Mouse (Mus musculus) forebrain, embryonic 15.5 days (tissue): ENCODE data around the gene Mn1. TPM values are rescaled to one million over a fixed set of nuclear protein-coding genes. Genes with fewer than 3 reads are reported as not detected.

Experiments used
- ATAC-seq: fragments of 200-750 bp; cut with Nextera tagmentation; replicated peaks from 2 replicates; pipeline ENCODE4 v1.8.0; 2017; ENCODE audit warnings: mild to moderate bottlenecking, moderate TSS enrichment, moderate library complexity
- H3K27ac ChIP-seq: fragments of 300-500 bp; sonication (generic); replicated peaks from 2 replicates; pipeline ENCODE4 v1.5.1; 2015; ENCODE audit warnings: mild to moderate bottlenecking, inconsistent platforms
- H3K27me3 ChIP-seq: fragments of 300-500 bp; sonication (generic); 2 replicates; pipeline ENCODE4 v1.6.1; 2015; ENCODE audit warnings: inconsistent platforms
- H3K36me3 ChIP-seq: fragments of 300-500 bp; sonication (generic); 2 replicates; pipeline ENCODE4 v1.6.1; 2015; ENCODE audit warnings: mild to moderate bottlenecking, inconsistent platforms
- H3K4me1 ChIP-seq: fragments of 300-500 bp; sonication (generic); 2 replicates; pipeline ENCODE4 v1.6.1; 2015; ENCODE audit warnings: inconsistent platforms
- H3K4me2 ChIP-seq: fragments of 300-500 bp; sonication (generic); replicated peaks from 2 replicates; pipeline ENCODE4 v1.6.1; 2015; ENCODE audit warnings: mild to moderate bottlenecking, inconsistent platforms
- H3K4me3 ChIP-seq: fragments of 300-500 bp; sonication (generic); 2 replicates; pipeline ENCODE4 v1.5.1; 2015; ENCODE audit warnings: mild to moderate bottlenecking, inconsistent platforms
- H3K9ac ChIP-seq: fragments of 300-500 bp; sonication (generic); replicated peaks from 2 replicates; pipeline ENCODE4 v1.6.1; 2015; ENCODE audit warnings: mild to moderate bottlenecking, inconsistent platforms
- H3K9me3 ChIP-seq: fragments of 300-500 bp; sonication (generic); 2 replicates; pipeline ENCODE4 v1.6.1; 2016; ENCODE audit warnings: inconsistent platforms
- WGBS: fragments of 180-500 bp; shearing (Covaris S2); methylation state at CpG from one replicate; pipeline ENCODE4 v1.1.7; 2015; ENCODE audit warnings: mixed read lengths; 5-methylcytosine and 5-hydroxymethylcytosine counted together
- polyA plus RNA-seq: library from polyadenylated mRNA; unstranded; fragments of >200 nt; fragmentation: Nextera tagmentation; extraction: Ambion mirVana; gene quantifications from 2 replicates; pipeline ENCODE4 v1.2.1, GENCODE M21; 2015

The Mn1 gene
- polyA plus RNA-seq, result 102 and 109 TPM in 2 replicates

GRCm38 (mm10) chr5:111416591-111417374, at the start of gene Mn1:
Gene Mn1 (plus strand): TSS chr5:111417362.
- Histone ChIP-seq H3K27me3 (no peaks in the 10 kb centered on the region), H3K4me3 (peak within 1 kb of the TSS; percentile 74), H3K9ac (peak within 1 kb of the TSS; percentile 94), H3K4me2 (peak within 1 kb of the TSS; percentile 83), H3K4me1 (peaks cover 30% of the 10 kb centered on the region), H3K27ac (peak within 1 kb of the TSS; percentile 97), H3K36me3 (peaks cover 7% of the 10 kb centered on the region; the same call in 1 of the 2 replicates), H3K9me3 (no peaks in the 10 kb centered on the region)
- WGBS, result under 1% methylated on average over 88 of the region's 88 CpGs
- ATAC-seq, result peak; percentile 94

- Histone ChIP-seq H3K27me3 (no peaks in the 10 kb centered on the region), H3K9ac (no peak overlapping the region), H3K4me1 (peaks cover 28% of the 10 kb centered on the region), H3K36me3 (peaks cover 19% of the 10 kb centered on the region), H3K27ac (peak overlapping the region; percentile 86), H3K4me3 (no peak overlapping the region), H3K4me2 (no peak overlapping the region), H3K9me3 (no peaks in the 10 kb centered on the region)
- 23% methylated on average over 11 of the region's 11 CpGs for WGBS
- ATAC-seq, result no peak
These were observed 49.1 kb upstream of the Mn1 start for GRCm38 (mm10) chr5:111367937-111368517.

GRCm38 (mm10) chr5:111368576-111368975, 48.6 kb upstream of the Mn1 start:
- 24% methylated on average over 5 of the region's 5 CpGs for WGBS
- no peak overlapping the region for H3K9ac ChIP-seq
- no peaks in the 10 kb centered on the region for H3K9me3 ChIP-seq
- H3K4me2 ChIP-seq, result no peak overlapping the region
- peaks cover 22% of the 10 kb centered on the region for H3K36me3 ChIP-seq
- no peaks in the 10 kb centered on the region for H3K27me3 ChIP-seq
- peak; percentile 83 for ATAC-seq
- H3K4me3 ChIP-seq, result no peak overlapping the region
- H3K27ac ChIP-seq, result peak overlapping the region; percentile 86
- H3K4me1 ChIP-seq, result peaks cover 26% of the 10 kb centered on the region

GRCm38 (mm10) chr5:111375616-111376015, 41.5 kb upstream of the Mn1 start:
- Histone ChIP-seq H3K27ac (no peak overlapping the region), H3K27me3 (no peaks in the 10 kb centered on the region), H3K4me1 (no peaks in the 10 kb centered on the region; the same call in 1 of the 2 replicates), H3K4me2 (no peak overlapping the region), H3K9me3 (no peaks in the 10 kb centered on the region), H3K36me3 (peaks cover 45% of the 10 kb centered on the region), H3K4me3 (no peak overlapping the region), H3K9ac (no peak overlapping the region)
- 86% methylated on average over 4 of the region's 4 CpGs for WGBS
- no peak for ATAC-seq

GRCm38 (mm10) chr5:111376276-111377020, 40.7 kb upstream of the Mn1 start:
- Histone ChIP-seq H3K27ac (no peak overlapping the region), H3K9ac (no peak overlapping the region), H3K4me3 (no peak overlapping the region), H3K4me1 (no peaks in the 10 kb centered on the region; the same call in 1 of the 2 replicates), H3K27me3 (no peaks in the 10 kb centered on the region), H3K36me3 (peaks cover 48% of the 10 kb centered on the region), H3K4me2 (no peak overlapping the region), H3K9me3 (no peaks in the 10 kb centered on the region)
- no peak for ATAC-seq
- 87% methylated on average over 24 of the region's 24 CpGs for WGBS

- Histone ChIP-seq H3K27me3 (no peaks in the 10 kb centered on the region), H3K4me2 (no peak overlapping the region), H3K4me1 (no peaks in the 10 kb centered on the region; the same call in 1 of the 2 replicates), H3K36me3 (peaks cover 39% of the 10 kb centered on the region), H3K27ac (no peak overlapping the region), H3K9me3 (no peaks in the 10 kb centered on the region), H3K9ac (no peak overlapping the region), H3K4me3 (no peak overlapping the region)
- ATAC-seq, result no peak
- 77% methylated on average over 7 of the region's 7 CpGs for WGBS
These were observed 38.8 kb upstream of the Mn1 start for GRCm38 (mm10) chr5:111378126-111378993.

GRCm38 (mm10) chr5:111383335-111383734, 33.8 kb upstream of the Mn1 start:
- ATAC-seq, result no peak
- Histone ChIP-seq H3K4me3 (no peak overlapping the region), H3K9me3 (no peaks in the 10 kb centered on the region), H3K4me1 (no peaks in the 10 kb centered on the region), H3K9ac (no peak overlapping the region), H3K4me2 (no peak overlapping the region), H3K36me3 (peaks cover 61% of the 10 kb centered on the region), H3K27me3 (no peaks in the 10 kb centered on the region), H3K27ac (no peak overlapping the region)
- 85% methylated on average over 5 of the region's 5 CpGs for WGBS

GRCm38 (mm10) chr5:111390911-111391310, 26.3 kb upstream of the Mn1 start:
- Histone ChIP-seq H3K4me3 (no peak overlapping the region), H3K36me3 (peaks cover 28% of the 10 kb centered on the region), H3K4me2 (no peak overlapping the region), H3K9ac (no peak overlapping the region), H3K27ac (no peak overlapping the region), H3K4me1 (peaks cover 32% of the 10 kb centered on the region), H3K27me3 (no peaks in the 10 kb centered on the region), H3K9me3 (no peaks in the 10 kb centered on the region)
- 75% methylated on average over 10 of the region's 10 CpGs for WGBS
- no peak for ATAC-seq

GRCm38 (mm10) chr5:111391485-111391884, 25.7 kb upstream of the Mn1 start:
- Histone ChIP-seq H3K4me3 (no peak overlapping the region), H3K9ac (no peak overlapping the region), H3K27me3 (no peaks in the 10 kb centered on the region), H3K9me3 (no peaks in the 10 kb centered on the region), H3K4me1 (peaks cover 35% of the 10 kb centered on the region), H3K4me2 (no peak overlapping the region), H3K27ac (no peak overlapping the region), H3K36me3 (peaks cover 24% of the 10 kb centered on the region)
- no peak for ATAC-seq
- 87% methylated on average over 6 of the region's 6 CpGs for WGBS

GRCm38 (mm10) chr5:111393346-111394197, 23.6 kb upstream of the Mn1 start:
- no peaks in the 10 kb centered on the region for H3K9me3 ChIP-seq
- no peaks in the 10 kb centered on the region for H3K27me3 ChIP-seq
- peak overlapping the region; percentile 49 for H3K4me2 ChIP-seq
- peaks cover 46% of the 10 kb centered on the region for H3K4me1 ChIP-seq
- peak overlapping the region; percentile 86 for H3K27ac ChIP-seq
- ATAC-seq, result peak; percentile 81
- H3K9ac ChIP-seq, result 0 out of 2 replicates have a peak overlapping the region, but pooled peaks have one; percentile 11
- WGBS, result 4% methylated on average over 17 of the region's 17 CpGs
- H3K4me3 ChIP-seq, result peak overlapping the region; percentile 24
- peaks cover 6% of the 10 kb centered on the region; the same call in 1 of the 2 replicates for H3K36me3 ChIP-seq
